In genomic region chr4:10786701-10787100, GRCm38 (mm10) we compare ENCODE assay signal across 21 mouse cellular contexts.
"Had no signal": no experiment of that assay in that cellular context is flagged by ENCODE, and none has a peak within 500 bp of the region (broad histone marks: within the 10 kb centered on the region; RNA-seq: fewer than 3 reads in every experiment).

No protein-coding gene starts in this region.

- H3K4me2 ChIP-seq: limb, embryonic 15.5 days; liver, embryonic 11.5 days; lung, embryonic 14.5 days; midbrain, embryonic 13.5 days; neural tube, embryonic 13.5 days; stomach, embryonic 15.5 days had no signal

- ATAC-seq: liver, postnatal 0 days; lung, postnatal 0 days; midbrain, embryonic 13.5 days; midbrain, embryonic 16.5 days had no signal

- H3K4me1 ChIP-seq: limb, embryonic 15.5 days; midbrain, embryonic 10.5 days; midbrain, embryonic 13.5 days; neural tube, embryonic 13.5 days; stomach, embryonic 15.5 days had no signal

- DNase-seq: kidney, postnatal 25 days; layer of hippocampus, adult 9-11 months; liver, postnatal 0 days; lung, embryonic 14.5 days; retina, postnatal 1 day; right cerebral cortex, postnatal 25 days; spleen, adult 18-20 months; thymus, postnatal 25 days had no signal

- H3K36me3 ChIP-seq: limb, embryonic 15.5 days; midbrain, embryonic 10.5 days; midbrain, embryonic 13.5 days; neural tube, embryonic 13.5 days; stomach, embryonic 15.5 days had no signal

- H3K27ac ChIP-seq: kidney, postnatal 0 days; layer of hippocampus, adult 2 months; limb, embryonic 15.5 days; liver, embryonic 14.5 days; macrophage; midbrain, embryonic 10.5 days; midbrain, embryonic 13.5 days; neural tube, embryonic 13.5 days; stomach, embryonic 15.5 days had no signal

- H3K27me3 ChIP-seq: limb, embryonic 15.5 days; midbrain, embryonic 13.5 days; neural tube, embryonic 13.5 days; stomach, embryonic 15.5 days had no signal

- H3K4me3 ChIP-seq: layer of hippocampus, adult 2 months; limb, embryonic 15.5 days; midbrain, embryonic 10.5 days; midbrain, embryonic 13.5 days; myocyte; neural tube, embryonic 13.5 days; stomach, embryonic 15.5 days had no signal

- H3K9me3 ChIP-seq: limb, embryonic 15.5 days; midbrain, embryonic 10.5 days; midbrain, embryonic 13.5 days; neural tube, embryonic 13.5 days; stomach, embryonic 15.5 days had no signal

- H3K9ac ChIP-seq: limb, embryonic 15.5 days; liver, embryonic 14.5 days; liver, postnatal 0 days; lung, embryonic 14.5 days; midbrain, embryonic 13.5 days; neural tube, embryonic 13.5 days; stomach, embryonic 15.5 days had no signal
